Mouse (Mus musculus) forebrain, embryonic 15.5 days (tissue): ENCODE results near the gene C530008M17Rik. TPM values are rescaled to one million over a fixed set of nuclear protein-coding genes. Genes with fewer than 3 reads are reported as not detected.

Source experiments
- ATAC-seq: fragments of 200-750 bp; cut with Nextera tagmentation; replicated peaks from 2 replicates; pipeline ENCODE4 v1.8.0; 2017; ENCODE audit warnings: mild to moderate bottlenecking, moderate TSS enrichment, moderate library complexity
- H3K27ac ChIP-seq: fragments of 300-500 bp; sonication (generic); replicated peaks from 2 replicates; pipeline ENCODE4 v1.5.1; 2015; ENCODE audit warnings: mild to moderate bottlenecking, inconsistent platforms
- H3K27me3 ChIP-seq: fragments of 300-500 bp; sonication (generic); 2 replicates; pipeline ENCODE4 v1.6.1; 2015; ENCODE audit warnings: inconsistent platforms
- H3K36me3 ChIP-seq: fragments of 300-500 bp; sonication (generic); 2 replicates; pipeline ENCODE4 v1.6.1; 2015; ENCODE audit warnings: mild to moderate bottlenecking, inconsistent platforms
- H3K4me1 ChIP-seq: fragments of 300-500 bp; sonication (generic); 2 replicates; pipeline ENCODE4 v1.6.1; 2015; ENCODE audit warnings: inconsistent platforms
- H3K4me2 ChIP-seq: fragments of 300-500 bp; sonication (generic); replicated peaks from 2 replicates; pipeline ENCODE4 v1.6.1; 2015; ENCODE audit warnings: mild to moderate bottlenecking, inconsistent platforms
- H3K4me3 ChIP-seq: fragments of 300-500 bp; sonication (generic); 2 replicates; pipeline ENCODE4 v1.5.1; 2015; ENCODE audit warnings: mild to moderate bottlenecking, inconsistent platforms
- H3K9ac ChIP-seq: fragments of 300-500 bp; sonication (generic); replicated peaks from 2 replicates; pipeline ENCODE4 v1.6.1; 2015; ENCODE audit warnings: mild to moderate bottlenecking, inconsistent platforms
- H3K9me3 ChIP-seq: fragments of 300-500 bp; sonication (generic); 2 replicates; pipeline ENCODE4 v1.6.1; 2016; ENCODE audit warnings: inconsistent platforms
- WGBS: fragments of 180-500 bp; shearing (Covaris S2); methylation state at CpG from one replicate; pipeline ENCODE4 v1.1.7; 2015; ENCODE audit warnings: mixed read lengths; 5-methylcytosine and 5-hydroxymethylcytosine counted together
- polyA plus RNA-seq: library from polyadenylated mRNA; unstranded; fragments of >200 nt; fragmentation: Nextera tagmentation; extraction: Ambion mirVana; gene quantifications from 2 replicates; pipeline ENCODE4 v1.2.1, GENCODE M21; 2015

C530008M17Rik gene
- polyA plus RNA-seq, 1 experiment from 2014 or later = 84.9 TPM

DNA sequence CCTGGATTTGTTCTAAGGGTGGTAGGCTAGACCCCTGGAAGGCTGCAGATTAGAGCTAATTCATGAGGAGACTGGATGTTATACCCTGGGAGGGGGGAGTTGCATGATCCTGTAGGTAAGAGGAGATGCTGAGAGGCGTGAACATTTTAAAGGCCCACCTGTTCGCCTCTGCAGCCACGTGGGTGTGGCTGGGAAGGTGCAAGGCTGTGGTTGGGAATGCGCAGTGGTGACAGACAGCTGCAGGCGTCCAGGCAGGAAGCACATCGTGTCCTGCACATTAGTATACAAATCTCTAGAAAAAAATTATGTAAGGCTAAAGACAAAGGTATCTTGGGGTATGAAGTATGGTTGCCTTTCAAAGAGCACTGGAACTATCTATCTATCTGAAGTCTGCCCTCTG lies 128.7 kb downstream of the C530008M17Rik start:
- H3K27me3 ChIP-seq = no peaks in the 10 kb centered on the region
- 84% methylated on average over 6 of the region's 6 CpGs for WGBS

GRCm38 (mm10) chr5:76789881-76790280 lies 133.6 kb downstream of the C530008M17Rik start:
- ATAC-seq = no peak
- 93% methylated on average over 4 of the region's 4 CpGs for WGBS

More for the DNA sequence above, 128.7 kb downstream of the C530008M17Rik start:
- no peak overlapping the region for H3K4me2 ChIP-seq
- H3K4me1 ChIP-seq = peaks cover 38% of the 10 kb centered on the region
- H3K9me3 ChIP-seq = no peaks in the 10 kb centered on the region
- H3K36me3 ChIP-seq = peaks cover 6% of the 10 kb centered on the region; the same call in 1 of the 2 replicates
- ATAC-seq = no peak
- no peak overlapping the region for H3K9ac ChIP-seq
- peak overlapping the region; percentile 92; the same call in 1 of the 2 replicates for H3K27ac ChIP-seq
- no peak overlapping the region for H3K4me3 ChIP-seq

DNA sequence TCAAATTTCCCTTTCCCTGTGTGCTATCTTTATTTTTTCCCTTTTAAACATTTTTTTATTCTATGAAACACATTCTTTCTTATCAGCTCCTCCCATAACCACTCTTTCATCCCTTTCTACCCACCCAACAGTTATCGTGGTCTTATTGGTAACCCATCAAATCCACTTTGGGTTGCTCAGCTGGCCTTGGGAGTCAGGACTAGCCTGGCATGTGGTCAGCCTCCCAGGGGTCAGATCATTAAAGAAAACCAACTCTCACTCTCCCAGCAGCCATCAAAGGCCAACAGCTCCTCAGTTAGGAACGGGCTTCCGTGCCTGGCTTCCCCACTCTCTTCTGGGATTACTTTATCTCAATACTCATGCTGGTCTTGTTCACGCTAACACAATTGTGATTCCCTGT lies 135.0 kb downstream of the C530008M17Rik start:
- 88% methylated on average over 4 of the region's 4 CpGs for WGBS
- no peak for ATAC-seq
- no peaks in the 10 kb centered on the region for H3K27me3 ChIP-seq
- no peaks in the 10 kb centered on the region for H3K4me1 ChIP-seq
- H3K9ac ChIP-seq = no peak overlapping the region
- no peak overlapping the region for H3K4me3 ChIP-seq
- H3K36me3 ChIP-seq = peaks cover 20% of the 10 kb centered on the region; the same call in 1 of the 2 replicates
- no peak overlapping the region for H3K27ac ChIP-seq
- H3K4me2 ChIP-seq = no peak overlapping the region
- H3K9me3 ChIP-seq = no peaks in the 10 kb centered on the region

More at GRCm38 (mm10) chr5:76789881-76790280, 133.6 kb downstream of the C530008M17Rik start:
- H3K27me3 ChIP-seq = no peaks in the 10 kb centered on the region
- H3K9me3 ChIP-seq = no peaks in the 10 kb centered on the region
- H3K4me2 ChIP-seq = no peak overlapping the region
- H3K9ac ChIP-seq = no peak overlapping the region
- H3K4me3 ChIP-seq = no peak overlapping the region
- no peak overlapping the region for H3K27ac ChIP-seq
- no peaks in the 10 kb centered on the region for H3K4me1 ChIP-seq
- H3K36me3 ChIP-seq = peaks cover 20% of the 10 kb centered on the region; the same call in 1 of the 2 replicates

DNA sequence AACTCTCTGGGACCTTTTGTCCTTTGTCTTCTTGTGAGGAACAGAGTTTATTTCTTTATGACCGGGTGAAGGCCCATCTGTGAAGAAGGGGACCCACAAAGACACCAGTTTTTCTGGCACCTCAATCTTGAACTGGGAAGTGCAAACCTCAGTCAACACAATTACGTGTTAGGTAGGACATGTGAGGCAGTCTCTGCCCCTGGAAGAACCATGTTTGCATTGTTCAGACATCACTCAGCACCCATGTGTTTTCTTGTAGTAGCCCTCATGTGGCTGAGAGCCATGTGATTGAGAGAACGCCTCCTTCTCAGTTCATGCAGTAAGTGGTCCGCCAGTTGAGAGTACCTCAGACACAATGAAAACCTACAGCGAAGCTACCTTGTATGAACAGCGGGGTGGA lies 136.4 kb downstream of the C530008M17Rik start:
- 96% methylated on average over 6 of the region's 6 CpGs for WGBS
- no peaks in the 10 kb centered on the region for H3K4me1 ChIP-seq
- no peak overlapping the region for H3K4me2 ChIP-seq
- peaks cover 20% of the 10 kb centered on the region; the same call in 1 of the 2 replicates for H3K36me3 ChIP-seq
- H3K27ac ChIP-seq = no peak overlapping the region
- no peak for ATAC-seq
- no peaks in the 10 kb centered on the region for H3K9me3 ChIP-seq
- no peak overlapping the region for H3K4me3 ChIP-seq
- H3K27me3 ChIP-seq = no peaks in the 10 kb centered on the region
- H3K9ac ChIP-seq = no peak overlapping the region

GRCm38 (mm10) chr5:76798043-76798442 lies 141.7 kb downstream of the C530008M17Rik start:
- no peaks in the 10 kb centered on the region for H3K4me1 ChIP-seq
- H3K9ac ChIP-seq = no peak overlapping the region
- no peak overlapping the region for H3K4me3 ChIP-seq
- H3K27ac ChIP-seq = no peak overlapping the region
- no peak for ATAC-seq
- peaks cover 12% of the 10 kb centered on the region; the same call in 1 of the 2 replicates for H3K36me3 ChIP-seq
- WGBS = 95% methylated on average over 8 of the region's 8 CpGs
- no peaks in the 10 kb centered on the region for H3K27me3 ChIP-seq
- H3K9me3 ChIP-seq = no peaks in the 10 kb centered on the region
- no peak overlapping the region for H3K4me2 ChIP-seq

- WGBS = 56% methylated on average over 10 of the region's 10 CpGs
- Histone ChIP-seq H3K4me2 (no peak overlapping the region), H3K27me3 (no peaks in the 10 kb centered on the region), H3K4me3 (no peak overlapping the region), H3K36me3 (peaks cover 4% of the 10 kb centered on the region; the same call in 1 of the 2 replicates), H3K9me3 (no peaks in the 10 kb centered on the region), H3K4me1 (no peaks in the 10 kb centered on the region), H3K27ac (no peak overlapping the region), H3K9ac (no peak overlapping the region)
- no peak for ATAC-seq
Measured at GRCm38 (mm10) chr5:76799471-76799870, 143.2 kb downstream of the C530008M17Rik start.

GRCm38 (mm10) chr5:76809031-76809430 lies 152.7 kb downstream of the C530008M17Rik start:
- Histone ChIP-seq H3K27me3 (no peaks in the 10 kb centered on the region), H3K36me3 (no peaks in the 10 kb centered on the region), H3K4me1 (peaks cover 14% of the 10 kb centered on the region; the same call in 1 of the 2 replicates), H3K9ac (no peak overlapping the region), H3K4me3 (no peak overlapping the region), H3K4me2 (no peak overlapping the region), H3K27ac (no peak overlapping the region), H3K9me3 (no peaks in the 10 kb centered on the region)
- ATAC-seq = no peak
- 89% methylated on average over 6 of the region's 6 CpGs for WGBS

GRCm38 (mm10) chr5:76815035-76815434 lies 158.7 kb downstream of the C530008M17Rik start:
- no peak overlapping the region for H3K4me2 ChIP-seq
- H3K27me3 ChIP-seq = no peaks in the 10 kb centered on the region
- H3K27ac ChIP-seq = peak overlapping the region; percentile 44
- H3K36me3 ChIP-seq = no peaks in the 10 kb centered on the region
- no peak overlapping the region for H3K4me3 ChIP-seq
- peak; percentile 60; the same call in 1 of the 2 replicates for ATAC-seq
- H3K9me3 ChIP-seq = no peaks in the 10 kb centered on the region
- H3K4me1 ChIP-seq = peaks cover 40% of the 10 kb centered on the region
- H3K9ac ChIP-seq = no peak overlapping the region
- WGBS = 24% methylated on average over 11 of the region's 11 CpGs

DNA sequence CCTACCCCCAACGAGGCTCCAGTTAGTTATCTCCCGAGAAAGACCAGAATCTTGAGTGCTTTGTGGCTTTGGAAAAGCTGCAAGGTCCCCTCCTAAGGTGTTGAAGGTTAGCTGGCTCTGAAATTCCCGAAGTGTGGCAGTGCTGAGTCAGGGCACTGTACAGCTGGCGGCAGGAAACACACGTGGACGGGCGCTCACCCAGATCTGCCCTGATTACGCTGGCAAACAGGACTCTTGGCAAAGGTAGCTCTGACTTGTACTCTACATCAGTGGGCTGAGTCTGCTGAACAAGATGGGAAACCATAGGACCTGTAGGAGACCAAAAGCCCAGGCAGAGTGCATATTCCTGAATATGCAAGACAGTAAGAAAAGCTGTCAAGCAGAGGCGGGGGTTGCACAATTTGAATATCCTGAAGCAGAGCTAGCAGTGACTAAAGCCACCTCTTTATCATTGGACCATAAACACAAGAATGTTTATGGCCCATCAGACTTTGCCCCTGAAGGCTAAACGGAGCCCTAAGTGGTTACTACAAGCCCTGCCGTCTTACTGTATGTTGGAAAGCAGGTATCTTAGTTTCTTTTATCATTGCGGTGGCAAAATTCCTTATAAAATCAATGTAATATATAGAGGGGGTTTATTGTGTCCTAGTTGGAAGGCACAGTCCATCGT lies 159.6 kb downstream of the C530008M17Rik start:
- Histone ChIP-seq H3K4me2 (no peak overlapping the region; the same call in 1 of the 2 replicates), H3K9ac (0 out of 2 replicates have a peak overlapping the region, but pooled peaks have one; percentile 3), H3K4me3 (no peak overlapping the region), H3K36me3 (no peaks in the 10 kb centered on the region), H3K27me3 (no peaks in the 10 kb centered on the region), H3K9me3 (no peaks in the 10 kb centered on the region), H3K27ac (peak overlapping the region; percentile 44; the same call in 1 of the 2 replicates), H3K4me1 (peaks cover 40% of the 10 kb centered on the region)
- peak; percentile 41; the same call in 1 of the 2 replicates for ATAC-seq
- WGBS = 56% methylated on average over 13 of the region's 13 CpGs

GRCm38 (mm10) chr5:76816748-76817147 lies 160.4 kb downstream of the C530008M17Rik start:
- H3K27me3 ChIP-seq = no peaks in the 10 kb centered on the region
- no peaks in the 10 kb centered on the region for H3K9me3 ChIP-seq
- H3K36me3 ChIP-seq = 0 out of 2 replicates have a peak, but pooled peaks cover 3% of the 10 kb centered on the region
- H3K27ac ChIP-seq = no peak overlapping the region
- 86% methylated on average over 5 of the region's 5 CpGs for WGBS
- H3K4me1 ChIP-seq = peaks cover 40% of the 10 kb centered on the region
- no peak overlapping the region for H3K4me3 ChIP-seq
- no peak overlapping the region for H3K4me2 ChIP-seq
- H3K9ac ChIP-seq = no peak overlapping the region
- no peak for ATAC-seq

DNA sequence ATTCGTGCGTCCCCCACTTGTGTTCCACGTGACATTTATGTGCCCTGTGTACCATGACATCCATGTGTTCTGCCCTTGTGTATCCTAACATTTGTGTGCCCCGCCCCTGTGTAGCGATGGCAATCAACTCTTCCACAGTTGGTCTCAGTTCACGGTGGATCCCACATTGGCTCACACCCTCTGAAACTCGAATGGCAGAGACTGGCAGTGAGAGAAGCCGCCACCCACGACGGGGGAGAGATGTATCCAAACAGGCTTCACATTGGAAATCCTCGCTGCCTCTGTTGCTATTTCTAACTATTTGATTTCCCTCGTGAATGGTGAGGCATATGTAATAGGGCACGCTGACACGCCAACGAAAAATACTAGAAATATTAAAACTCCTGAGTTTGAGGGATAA lies 161.4 kb downstream of the C530008M17Rik start:
- Histone ChIP-seq H3K27ac (no peak overlapping the region), H3K27me3 (no peaks in the 10 kb centered on the region), H3K9me3 (no peaks in the 10 kb centered on the region), H3K9ac (no peak overlapping the region), H3K4me3 (no peak overlapping the region), H3K4me1 (peaks cover 39% of the 10 kb centered on the region), H3K4me2 (no peak overlapping the region), H3K36me3 (0 out of 2 replicates have a peak, but pooled peaks cover 3% of the 10 kb centered on the region)
- 86% methylated on average over 15 of the region's 15 CpGs for WGBS
- no peak for ATAC-seq

DNA sequence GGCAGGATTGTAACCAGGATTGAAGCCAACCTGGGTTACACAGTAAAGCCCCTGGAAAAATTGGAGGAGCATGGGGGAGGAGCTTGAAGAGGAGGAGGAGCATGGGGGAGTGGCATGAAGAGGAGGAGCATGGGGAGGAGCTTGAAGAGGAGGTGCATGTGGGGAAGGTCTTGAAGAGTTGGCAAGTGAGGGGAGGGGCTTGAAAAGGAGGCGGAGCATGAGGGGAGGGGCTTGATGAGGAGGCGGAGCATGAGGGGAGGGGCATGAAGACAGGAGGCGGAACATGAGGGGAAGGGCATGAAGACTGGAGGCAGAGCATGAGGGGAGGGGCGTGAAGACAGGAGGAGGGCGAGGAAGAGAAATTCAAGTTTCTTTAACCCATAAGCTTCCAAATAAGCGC lies 162.5 kb downstream of the C530008M17Rik start:
- H3K4me2 ChIP-seq = no peak overlapping the region
- no peak overlapping the region for H3K4me3 ChIP-seq
- no peaks in the 10 kb centered on the region for H3K9me3 ChIP-seq
- WGBS = 87% methylated on average over 6 of the region's 6 CpGs
- no peaks in the 10 kb centered on the region for H3K27me3 ChIP-seq
- no peak overlapping the region for H3K9ac ChIP-seq
- 0 out of 2 replicates have a peak, but pooled peaks cover 3% of the 10 kb centered on the region for H3K36me3 ChIP-seq
- H3K27ac ChIP-seq = no peak overlapping the region
- ATAC-seq = no peak
- H3K4me1 ChIP-seq = peaks cover 28% of the 10 kb centered on the region
